Mouse (Mus musculus): Measurements from ENCODE around the gene Ap2m1.
"Not testable (repeated sequence)": the region's sequence is repeated elsewhere in the genome, so short reads cannot be mapped to it uniquely, and the experiment has no call there.

The Ap2m1 gene

GRCm38 (mm10) chr16:20535296-20536080 is at the start of gene Ap2m1:
Ap2m1 (plus strand) TSS chr16:20535478.
- DNase-seq (ENCODE audit: low spot score in 2 of 2): peak; percentile 67 to 87

- DNase-seq (ENCODE audit: low spot score in 2 of 2): no peak
Observed at GRCm38 (mm10) chr16:20486048-20486447, 49.2 kb upstream of the Ap2m1 start.

GRCm38 (mm10) chr16:20488151-20488550 is 47.1 kb upstream of the Ap2m1 start:
- no peak for DNase-seq (ENCODE audit: low spot score in 2 of 2)

GRCm38 (mm10) chr16:20488751-20489150 is 46.5 kb upstream of the Ap2m1 start:
- not testable (repeated sequence) for DNase-seq (ENCODE audit: low spot score in 2 of 2)

GRCm38 (mm10) chr16:20489233-20489632 is 46.0 kb upstream of the Ap2m1 start:
- DNase-seq (ENCODE audit: low spot score in 2 of 2): no peak

GRCm38 (mm10) chr16:20490581-20490980 is 44.7 kb upstream of the Ap2m1 start:
- DNase-seq (ENCODE audit: low spot score in 2 of 2): no peak

GRCm38 (mm10) chr16:20491301-20491700 is 44.0 kb upstream of the Ap2m1 start:
- DNase-seq (ENCODE audit: low spot score in 2 of 2): no peak

- no peak for DNase-seq (ENCODE audit: low spot score in 2 of 2)
Observed at GRCm38 (mm10) chr16:20493452-20493851, 41.8 kb upstream of the Ap2m1 start.

- DNase-seq (ENCODE audit: low spot score in 2 of 2): peak in 1 of 2 experiments; percentile 38
Observed at GRCm38 (mm10) chr16:20496671-20497600, 38.3 kb upstream of the Ap2m1 start.

GRCm38 (mm10) chr16:20497980-20498676 is 37.1 kb upstream of the Ap2m1 start:
- no peak for DNase-seq (ENCODE audit: low spot score in 2 of 2)

GRCm38 (mm10) chr16:20498677-20499475 is 36.4 kb upstream of the Ap2m1 start, which contains the start of gene Eif2b5:
Eif2b5 (plus strand) TSS chr16:20498817.
- DNase-seq (ENCODE audit: low spot score in 2 of 2): peak; percentile 86 to 93

GRCm38 (mm10) chr16:20506000-20506399 is 29.3 kb upstream of the Ap2m1 start:
- DNase-seq (ENCODE audit: low spot score in 2 of 2): no peak

- no peak for DNase-seq (ENCODE audit: low spot score in 2 of 2)
Observed at GRCm38 (mm10) chr16:20509349-20509748, 25.9 kb upstream of the Ap2m1 start.

GRCm38 (mm10) chr16:20511277-20511847 is 23.9 kb upstream of the Ap2m1 start:
- no peak for DNase-seq (ENCODE audit: low spot score in 2 of 2)

- DNase-seq (ENCODE audit: low spot score in 2 of 2): no peak
Observed at GRCm38 (mm10) chr16:20516032-20516431, 19.2 kb upstream of the Ap2m1 start.

GRCm38 (mm10) chr16:20516726-20517201 is 18.5 kb upstream of the Ap2m1 start, which contains the start of gene Dvl3:
Dvl3 (plus strand) TSS chr16:20516982.
- peak; percentile 65 to 76 for DNase-seq (ENCODE audit: low spot score in 2 of 2)

- DNase-seq (ENCODE audit: low spot score in 2 of 2): no peak
Observed at GRCm38 (mm10) chr16:20517216-20517615, 18.1 kb upstream of the Ap2m1 start.

- no peak for DNase-seq (ENCODE audit: low spot score in 2 of 2)
Observed at GRCm38 (mm10) chr16:20517701-20518374, 17.4 kb upstream of the Ap2m1 start.

GRCm38 (mm10) chr16:20523886-20524285 is 11.4 kb upstream of the Ap2m1 start:
- DNase-seq (ENCODE audit: low spot score in 2 of 2): no peak

- no peak for DNase-seq (ENCODE audit: low spot score in 2 of 2)
Observed at GRCm38 (mm10) chr16:20528779-20529178, 6.5 kb upstream of the Ap2m1 start.
